Mouse (Mus musculus) myocyte (in vitro differentiated cells): Measurements from ENCODE around the gene Chl1. TPM values are rescaled to one million over a fixed set of nuclear protein-coding genes. Genes with fewer than 3 reads are reported as not detected.

ENCODE experiments used
- H3K27me3 ChIP-seq: one replicate; pipeline ENCODE4 v1.6.1; 2011; ENCODE audit not compliant: control insufficient read depth, insufficient read depth, insufficient read length
- H3K36me3 ChIP-seq: one replicate; pipeline ENCODE4 v1.6.1; 2011; ENCODE audit not compliant: control insufficient read depth, insufficient read depth
- H3K4me2 ChIP-seq: one replicate; pipeline ENCODE4 v1.6.1; 2011; ENCODE audit warnings: low read depth, control low read depth
- H3K4me3 ChIP-seq: one replicate; pipeline ENCODE4 v1.5.1; 2011; ENCODE audit warnings: mild to moderate bottlenecking, control low read depth, moderate library complexity
- H3K79me2 ChIP-seq: one replicate; pipeline ENCODE4 v1.6.1; 2011; ENCODE audit not compliant: control insufficient read depth, insufficient read depth
- H3ac ChIP-seq: one replicate; pipeline ENCODE4 v1.6.1; 2011; ENCODE audit not compliant: control insufficient read depth, insufficient read length
- CEBPB ChIP-seq: IDR thresholded peaks from 2 replicates; pipeline ENCODE4 v1.6.1; 2011; ENCODE audit warnings: mild to moderate bottlenecking, moderate library complexity; ENCODE audit not compliant: poor library complexity, insufficient read depth, severe bottlenecking
- E2F4 ChIP-seq: IDR thresholded peaks from one replicate; pipeline ENCODE4 v1.6.1; 2011; ENCODE audit warnings: mild to moderate bottlenecking, control low read depth, moderate library complexity; ENCODE audit not compliant: insufficient read depth
- MAX ChIP-seq: IDR thresholded peaks from one replicate; pipeline ENCODE4 v1.6.1; 2011; ENCODE audit warnings: low read depth, mild to moderate bottlenecking, control low read depth
- MYOD1 ChIP-seq, 3 experiments: IDR thresholded peaks; one replicate each; pipeline ENCODE4 v1.6.1; 2011; ENCODE audit warnings: control low read depth in 2 of 3, low read depth in 2 of 3, mild to moderate bottlenecking in 2 of 3, moderate library complexity in 1 of 3; ENCODE audit not compliant: insufficient read length in 2 of 3, control insufficient read depth in 1 of 3
- MYOG ChIP-seq, 3 experiments: IDR thresholded peaks; one replicate each; pipeline ENCODE4 v1.6.1; 2011; ENCODE audit warnings: control low read depth in 2 of 3, low read depth in 2 of 3, mild to moderate bottlenecking in 2 of 3; ENCODE audit not compliant: insufficient read length in 2 of 3, control insufficient read depth in 1 of 3, insufficient read depth in 1 of 3
- POLR2A ChIP-seq: IDR thresholded peaks from one replicate; pipeline ENCODE4 v1.6.1; 2011; ENCODE audit warnings: low read depth, mild to moderate bottlenecking, control low read depth, moderate library complexity; ENCODE audit not compliant: insufficient read length
- POLR2AphosphoS2 ChIP-seq: IDR thresholded peaks from one replicate; pipeline ENCODE4 v1.6.1; 2011; ENCODE audit warnings: low read depth, control low read depth; ENCODE audit not compliant: insufficient read length
- REST ChIP-seq: IDR thresholded peaks from one replicate; pipeline ENCODE4 v1.6.1; 2011; ENCODE audit warnings: mild to moderate bottlenecking, control low read depth, moderate library complexity; ENCODE audit not compliant: insufficient read depth, insufficient read length
- SRF ChIP-seq: IDR thresholded peaks from one replicate; pipeline ENCODE4 v1.6.1; 2011; ENCODE audit warnings: low read depth; ENCODE audit not compliant: control insufficient read depth, insufficient read length
- TCF12 ChIP-seq: IDR thresholded peaks from one replicate; pipeline ENCODE4 v1.6.1; 2011; ENCODE audit warnings: mild to moderate bottlenecking, control low read depth; ENCODE audit not compliant: poor library complexity, insufficient read depth, severe bottlenecking
- TCF3 ChIP-seq: IDR thresholded peaks from one replicate; pipeline ENCODE4 v1.6.1; 2011; ENCODE audit warnings: low read depth, control low read depth; ENCODE audit not compliant: insufficient read length
- USF1 ChIP-seq: IDR thresholded peaks from one replicate; pipeline ENCODE4 v1.6.1; 2011; ENCODE audit warnings: low read depth, mild to moderate bottlenecking, control low read depth, moderate library complexity
- polyA plus RNA-seq: library from polyadenylated mRNA; unstranded; fragments of >200 nt; fragmentation: generic; extraction: Trizol; gene quantifications from one replicate; pipeline ENCODE4 v1.2.1, GENCODE M21; 2012; ENCODE audit warnings: missing spikeins

Chl1 gene
- polyA plus RNA-seq, 1 experiment, result not detected

- Histone ChIP-seq H3K27me3 (no peaks in the 10 kb centered on the region), H3K79me2 (no peaks in the 10 kb centered on the region), H3ac (no peak overlapping the region), H3K4me2 (no peak overlapping the region), H3K4me3 (no peak overlapping the region), H3K36me3 (no peaks in the 10 kb centered on the region)
- no peak for TF ChIP-seq SRF
- TF ChIP-seq MAX, result no peak
- TF ChIP-seq E2F4, result no peak
- TF ChIP-seq TCF3, result no peak
- no peak for TF ChIP-seq TCF12
- TF ChIP-seq USF1, result no peak
- TF ChIP-seq MYOG (IDR thresholded peaks at IDR 0.05; ENCODE audit: control insufficient read depth in 1 of 3, insufficient read depth in 1 of 3, insufficient read length in 2 of 3, low read depth in 2 of 3), result no peak
- TF ChIP-seq POLR2AphosphoS2, result no peak
- no peak for TF ChIP-seq POLR2A
- no peak for TF ChIP-seq CEBPB
- no peak for TF ChIP-seq REST
- TF ChIP-seq MYOD1 (IDR thresholded peaks at IDR 0.05; ENCODE audit: control insufficient read depth in 1 of 3, insufficient read length in 2 of 3, low read depth in 2 of 3), result no peak
Observed at GRCm38 (mm10) chr6:103567247-103567646, 56.9 kb downstream of the Chl1 start.

GRCm38 (mm10) chr6:103572659-103573058 is 62.3 kb downstream of the Chl1 start:
- Histone ChIP-seq H3K27me3 (no peaks in the 10 kb centered on the region), H3K4me2 (no peak overlapping the region), H3K79me2 (no peaks in the 10 kb centered on the region), H3ac (no peak overlapping the region), H3K36me3 (no peaks in the 10 kb centered on the region), H3K4me3 (no peak overlapping the region)
- no peak for TF ChIP-seq TCF3
- TF ChIP-seq E2F4, result no peak
- no peak for TF ChIP-seq SRF
- TF ChIP-seq CEBPB, result no peak
- no peak for TF ChIP-seq MYOD1 (IDR thresholded peaks at IDR 0.05; ENCODE audit: control insufficient read depth in 1 of 3, insufficient read length in 2 of 3, low read depth in 2 of 3)
- no peak for TF ChIP-seq REST

- TF ChIP-seq MYOD1 (IDR thresholded peaks at IDR 0.05; ENCODE audit: control insufficient read depth in 1 of 3, insufficient read length in 2 of 3, low read depth in 2 of 3) (no peak), MYOG (IDR thresholded peaks at IDR 0.05; ENCODE audit: control insufficient read depth in 1 of 3, insufficient read depth in 1 of 3, insufficient read length in 2 of 3, low read depth in 2 of 3) (no peak), CEBPB (no peak), POLR2AphosphoS2 (no peak), USF1 (no peak), E2F4 (no peak), MAX (no peak), SRF (no peak), TCF3 (no peak), TCF12 (no peak), REST (no peak), POLR2A (no peak)
- Histone ChIP-seq H3K4me3 (no peak overlapping the region), H3ac (no peak overlapping the region), H3K27me3 (no peaks in the 10 kb centered on the region), H3K36me3 (no peaks in the 10 kb centered on the region), H3K4me2 (no peak overlapping the region), H3K79me2 (no peaks in the 10 kb centered on the region)
Observed at GRCm38 (mm10) chr6:103584224-103584623, 73.8 kb downstream of the Chl1 start.

GRCm38 (mm10) chr6:103585667-103586066 is 75.3 kb downstream of the Chl1 start:
- Histone ChIP-seq H3K79me2 (no peaks in the 10 kb centered on the region), H3K4me3 (no peak overlapping the region), H3K36me3 (no peaks in the 10 kb centered on the region), H3ac (no peak overlapping the region), H3K27me3 (no peaks in the 10 kb centered on the region), H3K4me2 (no peak overlapping the region)
- TF ChIP-seq MAX, result no peak
- TF ChIP-seq MYOG (IDR thresholded peaks at IDR 0.05; ENCODE audit: control insufficient read depth in 1 of 3, insufficient read depth in 1 of 3, insufficient read length in 2 of 3, low read depth in 2 of 3), result no peak
- TF ChIP-seq CEBPB, result no peak
- no peak for TF ChIP-seq POLR2AphosphoS2
- no peak for TF ChIP-seq E2F4
- no peak for TF ChIP-seq USF1
- no peak for TF ChIP-seq REST

GRCm38 (mm10) chr6:103586081-103586480 is 75.7 kb downstream of the Chl1 start:
- H3ac ChIP-seq, result no peak overlapping the region
- H3K27me3 ChIP-seq, result no peaks in the 10 kb centered on the region
- no peaks in the 10 kb centered on the region for H3K36me3 ChIP-seq
- TF ChIP-seq E2F4 (no peak), MYOD1 (IDR thresholded peaks at IDR 0.05; ENCODE audit: control insufficient read depth in 1 of 3, insufficient read length in 2 of 3, low read depth in 2 of 3) (no peak), USF1 (no peak), MAX (no peak), SRF (no peak), POLR2AphosphoS2 (no peak), POLR2A (no peak), TCF12 (no peak), REST (no peak), CEBPB (no peak), MYOG (IDR thresholded peaks at IDR 0.05; ENCODE audit: control insufficient read depth in 1 of 3, insufficient read depth in 1 of 3, insufficient read length in 2 of 3, low read depth in 2 of 3) (no peak), TCF3 (no peak)
- H3K79me2 ChIP-seq, result no peaks in the 10 kb centered on the region
- no peak overlapping the region for H3K4me2 ChIP-seq
- no peak overlapping the region for H3K4me3 ChIP-seq
